Mouse (Mus musculus) inflammation-experienced regulatory T-cells, adult 6 months (primary cell): ENCODE data around the gene Lzts2. TPM values are rescaled to one million over a fixed set of nuclear protein-coding genes. Genes with fewer than 3 reads are reported as not detected.

Experiments used
- ATAC-seq: one replicate; pipeline ENCODE4 v1.8.0; 2017
- polyA plus RNA-seq, 3 experiments: library from polyadenylated mRNA; unstranded; fragments of 100-300 nt; shearing (Covaris generic); gene quantifications; one replicate each; pipeline ENCODE4 v1.2.1; 2017

Gene Lzts2
- polyA plus RNA-seq, 3 experiments from 2014 or later = 0.99 to 1.1 TPM; not detected in 1

DNA sequence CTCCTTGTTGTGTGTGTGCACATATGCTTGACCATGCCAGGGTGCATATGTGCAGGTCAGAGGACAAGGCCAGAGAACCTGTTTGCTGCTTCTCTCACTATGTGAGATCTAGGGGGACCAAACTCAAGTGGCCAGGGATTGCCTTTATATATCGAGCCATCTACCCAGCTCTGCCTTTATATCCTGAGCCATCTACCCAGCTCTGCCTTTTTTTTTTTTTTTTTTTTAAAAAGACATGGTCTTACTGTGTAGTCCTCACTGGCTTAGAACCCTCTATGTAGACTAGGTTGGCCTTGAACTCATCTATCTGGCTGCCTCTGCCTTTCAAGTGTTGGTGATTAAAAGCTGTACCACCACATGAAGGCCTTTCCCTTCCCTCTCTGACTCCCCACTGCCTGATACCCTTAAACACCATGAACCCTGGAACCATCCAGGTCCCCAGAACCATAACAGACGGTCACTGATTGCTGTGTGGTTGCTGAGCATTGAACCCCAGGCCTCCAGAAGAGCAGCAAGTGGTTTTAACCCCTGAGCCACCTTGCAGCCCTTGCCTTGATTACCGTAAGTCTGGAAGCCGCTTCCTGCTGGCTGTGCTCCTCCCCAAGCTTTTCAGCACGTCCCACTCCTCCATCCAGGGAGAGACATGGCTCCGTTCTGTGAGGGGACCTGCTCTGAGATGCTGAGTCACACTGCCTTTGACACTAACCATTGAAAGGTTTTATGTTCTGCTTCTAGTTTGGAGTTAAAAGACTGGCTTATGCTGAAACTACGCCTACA is 10.3 kb upstream of the Lzts2 start:
- no peak for ATAC-seq

- no peak for ATAC-seq
These were observed 8.8 kb upstream of the Lzts2 start, which contains the start of gene Twnk for GRCm38 (mm10) chr19:45005444-45005843. Twnk (plus strand) TSS chr19:45005663.

GRCm38 (mm10) chr19:45005957-45006712 is 8.1 kb upstream of the Lzts2 start, which contains the start of gene Mrpl43:
Mrpl43 (minus strand) TSS chr19:45006442.
- ATAC-seq = peak; percentile 97

DNA sequence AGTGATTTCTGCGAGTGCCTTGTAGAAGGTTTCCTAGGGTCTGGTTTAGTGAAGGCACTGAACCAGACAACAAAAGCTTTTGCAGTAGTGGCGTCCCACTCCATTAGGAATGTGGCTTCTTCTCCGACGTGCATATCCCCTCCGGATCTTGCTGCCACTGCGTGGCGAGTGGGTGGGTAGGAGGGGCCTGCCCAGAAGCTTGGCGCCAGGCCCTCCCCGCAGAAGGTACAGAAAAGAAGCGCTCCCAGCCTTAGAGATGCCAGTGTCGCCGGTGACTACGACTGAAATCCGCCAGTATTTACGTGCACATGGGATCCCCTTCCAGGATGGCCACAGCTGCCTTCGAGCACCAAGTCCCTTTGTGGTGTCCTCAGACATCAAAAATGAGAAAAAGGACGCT is 7.2 kb upstream of the Lzts2 start:
- no peak for ATAC-seq

GRCm38 (mm10) chr19:45007425-45008191 is 6.6 kb upstream of the Lzts2 start:
- no peak for ATAC-seq

GRCm38 (mm10) chr19:45010646-45011045 is 3.6 kb upstream of the Lzts2 start:
- no peak for ATAC-seq

DNA sequence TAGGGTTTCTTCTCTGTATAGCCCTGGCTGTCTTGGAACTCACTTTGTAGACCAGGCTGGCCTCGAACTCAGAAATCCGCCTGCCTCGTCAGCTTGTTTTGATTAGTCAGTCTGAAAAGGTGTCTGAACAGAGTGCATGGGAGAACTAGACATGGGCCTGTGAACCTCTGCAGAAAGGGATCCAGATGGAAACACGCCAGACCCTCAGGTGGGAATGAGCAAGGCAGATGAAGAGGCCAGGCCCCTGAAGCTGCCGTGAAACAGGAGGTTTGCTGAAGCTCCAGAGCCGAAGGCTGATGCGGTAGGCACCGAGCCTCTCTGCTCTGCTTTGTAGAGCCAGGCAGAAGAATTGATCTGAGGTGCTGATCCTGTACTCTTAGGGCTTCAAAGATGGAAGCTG is 2.0 kb upstream of the Lzts2 start:
- ATAC-seq = no peak

- no peak for ATAC-seq
These were observed 1.6 kb upstream of the Lzts2 start for GRCm38 (mm10) chr19:45012636-45013035.

GRCm38 (mm10) chr19:45013581-45014225 is 511 bp upstream of the Lzts2 start:
- no peak for ATAC-seq

DNA sequence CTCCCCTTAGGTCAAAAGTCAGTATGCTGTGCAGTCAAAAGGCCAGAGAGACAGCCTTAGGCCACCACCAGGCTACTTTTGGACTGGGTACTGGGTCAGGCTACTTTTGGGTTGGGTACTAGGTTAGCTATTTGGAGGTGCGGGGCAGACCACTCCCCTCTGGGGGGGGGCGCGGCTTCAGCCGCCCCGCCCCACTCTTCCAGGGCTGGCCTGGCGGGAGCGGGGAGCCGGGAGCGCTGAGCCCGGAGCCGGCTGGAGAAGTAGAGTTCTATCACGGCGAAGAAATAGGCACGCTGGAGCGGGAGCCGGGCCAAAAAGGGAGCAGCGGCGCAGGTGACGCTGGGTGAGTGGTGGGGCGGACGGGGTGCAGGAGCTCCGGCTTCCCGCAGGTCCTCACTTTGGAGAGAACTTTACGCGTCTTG is 778 bp downstream of the Lzts2 start:
- no peak for ATAC-seq

DNA sequence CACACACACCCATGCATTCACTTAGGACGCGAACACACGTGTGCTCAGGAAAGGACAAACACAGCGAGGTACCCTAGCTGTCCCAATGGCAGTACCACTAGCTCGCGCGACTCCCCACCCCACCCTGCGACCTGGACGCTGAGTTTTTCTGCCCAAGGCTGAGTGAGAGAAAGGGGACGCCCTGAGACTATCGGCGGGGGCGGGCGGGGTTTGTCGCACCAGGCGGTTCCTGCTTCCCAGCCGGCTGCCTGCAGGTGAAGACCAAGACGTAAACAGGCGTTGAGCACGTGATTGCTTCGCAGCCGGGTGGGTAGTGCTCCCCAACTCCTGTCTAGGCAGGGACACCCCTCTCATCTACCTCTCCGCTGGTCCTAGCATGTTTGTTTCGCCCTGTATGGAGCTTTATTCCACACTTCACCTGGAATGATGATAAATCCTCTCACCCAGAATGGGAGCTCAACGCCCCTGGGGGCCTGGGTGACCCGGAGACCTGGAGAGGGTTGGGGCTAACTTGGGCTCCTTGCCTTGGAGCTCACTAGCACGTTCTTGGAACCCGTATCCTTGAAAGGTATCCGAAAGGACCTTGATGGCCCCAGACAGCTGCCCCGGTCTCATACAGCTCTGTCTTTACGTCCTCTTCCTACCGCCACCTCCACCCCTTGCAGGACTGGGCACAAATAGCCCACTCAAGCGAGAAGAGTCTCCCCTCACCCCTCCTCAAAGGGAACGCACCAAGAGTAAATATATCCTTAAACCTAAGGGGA is 1.5 kb downstream of the Lzts2 start:
- peak; percentile 66 for ATAC-seq

DNA sequence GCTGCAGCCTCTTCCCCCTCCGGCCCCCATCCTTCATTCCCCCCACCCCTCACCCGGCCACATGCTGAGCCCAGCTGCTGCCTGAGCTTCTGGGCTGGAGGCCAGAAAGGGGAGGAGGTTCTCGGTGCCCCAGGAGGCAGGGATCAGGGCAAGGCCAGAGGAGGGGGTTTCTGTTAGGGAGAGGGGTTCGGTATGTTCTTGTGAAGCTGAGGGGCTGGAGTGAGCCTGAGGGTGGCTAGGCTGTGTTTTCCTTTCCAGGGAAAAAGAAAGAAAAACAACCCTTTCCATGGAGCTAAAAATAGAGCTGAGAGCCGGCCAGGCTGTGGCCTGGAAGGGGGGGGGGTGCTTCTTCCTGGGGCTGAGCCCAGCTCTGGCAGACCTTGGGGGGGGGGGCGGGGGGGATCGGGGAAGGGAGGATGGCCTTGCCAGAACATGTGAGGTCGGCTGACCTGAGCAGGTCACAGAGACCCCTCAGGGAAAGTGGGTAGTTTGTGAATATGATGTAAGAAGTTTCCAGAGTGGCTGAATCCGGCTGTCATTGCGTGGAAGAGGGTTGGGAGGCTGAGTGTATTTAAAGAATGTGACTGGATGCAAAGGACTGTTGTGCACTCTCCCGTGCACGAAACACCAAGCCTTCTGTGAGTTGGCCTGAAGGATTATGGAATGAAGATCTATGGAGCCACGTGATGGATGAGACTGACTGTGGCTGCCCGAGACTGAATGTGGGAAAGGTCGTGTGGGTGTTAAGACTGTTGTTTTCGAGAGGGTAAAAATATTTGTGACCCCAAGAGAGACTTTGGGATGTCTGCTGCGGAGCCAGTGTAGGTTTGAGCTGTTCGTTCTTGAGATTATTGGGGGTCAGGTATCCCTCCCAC is 2.4 kb downstream of the Lzts2 start:
- ATAC-seq = no peak

GRCm38 (mm10) chr19:45017216-45017771 is 3.1 kb downstream of the Lzts2 start:
- no peak for ATAC-seq

DNA sequence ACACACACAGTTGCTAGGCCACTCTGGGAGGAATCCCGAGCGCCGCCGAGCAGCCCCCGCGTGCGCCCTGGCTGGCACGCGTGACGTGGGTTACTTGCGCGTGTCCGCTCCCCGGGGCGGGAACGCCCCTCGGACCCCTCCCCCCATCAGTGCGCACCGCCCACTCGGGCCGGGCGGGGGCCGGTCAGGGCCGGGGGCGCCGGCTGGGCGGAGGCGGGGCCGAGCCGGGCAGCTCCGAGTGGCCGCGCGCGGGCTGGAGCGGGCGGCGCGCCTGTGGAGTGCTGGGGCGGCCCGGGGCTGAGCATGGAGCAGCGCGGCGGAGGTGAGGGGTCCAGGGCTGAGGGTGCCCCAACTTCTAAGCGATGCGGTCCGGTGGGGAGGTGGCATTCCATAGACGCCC is 3.7 kb downstream of the Lzts2 start:
- no peak for ATAC-seq

- ATAC-seq = no peak
These were observed 4.2 kb downstream of the Lzts2 start for GRCm38 (mm10) chr19:45018351-45018831.

DNA sequence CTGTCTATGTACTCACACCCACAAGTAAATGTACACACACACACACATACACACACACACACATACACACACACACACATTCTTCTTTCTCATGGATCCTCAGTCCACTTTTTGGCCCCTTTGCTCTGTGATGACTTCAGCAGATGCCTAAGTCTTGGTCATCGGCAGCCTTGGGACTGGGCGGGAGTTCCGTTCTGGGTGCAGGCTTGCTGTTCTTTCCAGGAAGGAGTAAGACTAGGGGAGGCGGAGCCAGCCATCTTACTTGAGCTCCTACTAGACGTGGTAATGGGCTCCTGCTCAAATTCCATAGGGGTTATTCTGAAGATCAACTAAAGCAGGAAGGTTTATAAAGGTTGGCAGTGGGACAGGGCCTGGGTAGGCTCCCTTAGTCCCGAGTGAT is 6.1 kb downstream of the Lzts2 start:
- no peak for ATAC-seq

GRCm38 (mm10) chr19:45021362-45021761 is 7.1 kb downstream of the Lzts2 start:
- ATAC-seq = no peak

- no peak for ATAC-seq
These were observed 9.8 kb downstream of the Lzts2 start for GRCm38 (mm10) chr19:45023993-45024392.

DNA sequence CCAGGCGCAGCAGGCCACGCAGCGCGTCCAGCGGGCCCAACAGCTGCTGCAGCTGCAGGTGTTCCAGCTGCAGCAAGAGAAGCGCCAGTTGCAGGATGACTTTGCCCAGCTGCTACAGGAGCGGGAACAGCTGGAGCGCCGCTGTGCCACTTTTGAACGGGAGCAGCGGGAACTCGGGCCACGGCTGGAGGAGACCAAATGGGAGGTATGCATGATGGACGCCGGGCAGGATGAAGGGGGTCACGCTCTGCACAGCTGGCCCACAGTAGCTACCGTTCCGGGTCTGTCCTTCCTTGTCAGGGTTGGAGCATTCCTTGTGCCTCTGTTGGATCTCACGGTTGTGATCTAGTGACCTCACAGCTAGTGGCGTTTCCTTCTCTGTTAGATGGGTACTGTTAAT is 10.6 kb downstream of the Lzts2 start:
- ATAC-seq = no peak

DNA sequence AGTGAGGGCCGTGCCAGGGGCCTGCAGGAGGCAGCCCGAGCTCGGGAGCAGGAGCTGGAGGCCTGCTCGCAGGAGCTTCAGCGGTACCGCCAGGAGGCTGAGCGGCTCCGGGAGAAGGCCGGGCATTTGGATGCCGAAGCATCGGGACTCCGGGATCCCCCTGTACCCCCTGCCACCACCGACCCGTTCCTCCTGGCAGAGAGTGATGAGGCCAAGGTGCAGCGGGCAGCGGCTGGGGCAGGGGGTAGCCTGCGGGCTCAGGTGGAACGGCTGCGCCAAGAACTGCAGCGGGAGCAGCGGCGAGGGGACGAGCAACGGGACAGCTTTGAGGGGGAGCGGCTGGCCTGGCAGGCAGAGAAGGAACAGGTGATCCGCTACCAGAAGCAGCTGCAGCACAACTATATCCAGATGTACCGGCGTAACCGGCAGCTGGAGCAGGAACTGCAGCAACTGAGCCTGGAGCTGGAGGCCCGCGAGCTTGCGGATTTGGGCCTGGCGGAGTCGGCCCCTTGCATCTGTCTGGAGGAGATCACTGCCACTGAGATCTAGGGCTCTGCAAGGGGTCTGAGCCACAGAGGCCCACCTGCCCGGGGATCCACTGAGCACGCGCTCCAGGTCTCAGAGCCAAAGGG is 11.8 kb downstream of the Lzts2 start:
- no peak for ATAC-seq
